Mouse (Mus musculus) olfactory bulb, adult 2 months (tissue): ENCODE measurements around the gene Cryba1.

Experiments
- CTCF ChIP-seq: fragments of 200-500 bp; IDR thresholded peaks from 2 replicates; pipeline ENCODE4 v1.5.1; 2012; ENCODE audit warnings: low read depth, mild to moderate bottlenecking, low read length, moderate library complexity; ENCODE audit not compliant: insufficient read depth
- POLR2A ChIP-seq: fragments of 200-500 bp; IDR thresholded peaks from 2 replicates; pipeline ENCODE4 v1.6.1; 2012; ENCODE audit warnings: mild to moderate bottlenecking, low read depth, low read length, moderate library complexity; ENCODE audit not compliant: insufficient read depth

- no peak for TF ChIP-seq CTCF
- TF ChIP-seq POLR2A: no peak
Observed at GRCm38 (mm10) chr11:77684896-77685295, 40.2 kb downstream of the Cryba1 start.
